Mouse (Mus musculus) naive thymus-derived CD4-positive, alpha-beta T cell, adult 2 months (primary cell): ENCODE results near the gene Plekha6.

Experiments used
- DNase-seq: peaks from one replicate; pipeline ENCODE4 v3.0.0-alpha.2; 2011; ENCODE audit warnings: low read depth

Plekha6 gene

DNA sequence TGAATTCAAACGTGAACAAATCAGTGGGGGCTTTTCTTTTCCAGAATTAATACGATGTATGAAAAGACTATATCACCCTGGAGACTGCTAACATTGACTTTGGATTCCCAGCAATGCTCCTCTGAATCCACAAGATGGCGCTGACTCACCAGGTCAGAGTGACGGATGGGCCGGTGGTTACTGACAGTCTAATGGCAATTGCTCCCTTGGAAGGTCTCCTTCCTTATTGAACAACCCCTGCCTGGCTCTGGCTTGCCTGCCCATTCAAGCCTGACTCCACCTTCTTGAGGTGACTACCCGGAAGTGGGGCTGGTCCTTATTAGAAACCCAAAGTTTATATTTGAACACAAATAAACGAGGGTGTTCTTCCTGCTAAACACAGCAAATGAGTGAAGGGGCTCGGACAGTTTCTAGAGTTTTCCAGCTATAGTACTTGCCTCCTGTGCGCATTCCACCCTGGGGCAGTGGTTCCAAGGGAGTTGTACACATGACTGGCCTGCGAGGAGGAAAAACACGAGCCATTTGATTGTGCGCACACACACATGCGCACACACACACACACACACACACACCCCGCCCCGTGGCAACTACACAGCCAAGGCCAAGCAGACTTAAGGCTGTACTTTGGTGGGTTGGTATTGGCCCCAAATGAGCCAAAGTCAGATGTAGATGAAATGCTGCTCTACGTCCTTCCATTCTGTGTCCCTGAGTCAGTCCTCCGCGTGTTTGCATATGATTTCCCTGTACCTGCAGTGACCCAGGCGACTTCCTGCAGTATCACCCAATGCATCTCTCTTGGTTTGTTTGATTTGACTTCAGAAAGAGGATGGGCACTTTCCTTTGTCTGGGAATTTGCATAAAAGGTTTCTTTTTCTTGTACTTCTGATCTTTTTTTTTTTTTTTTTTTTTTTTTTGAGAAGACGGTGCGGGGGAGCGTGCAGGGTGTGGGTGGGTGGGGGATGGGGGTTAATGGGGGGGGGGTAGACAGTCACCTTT lies 17.7 kb upstream of the Plekha6 start:
- peak; percentile 73 for DNase-seq

DNA sequence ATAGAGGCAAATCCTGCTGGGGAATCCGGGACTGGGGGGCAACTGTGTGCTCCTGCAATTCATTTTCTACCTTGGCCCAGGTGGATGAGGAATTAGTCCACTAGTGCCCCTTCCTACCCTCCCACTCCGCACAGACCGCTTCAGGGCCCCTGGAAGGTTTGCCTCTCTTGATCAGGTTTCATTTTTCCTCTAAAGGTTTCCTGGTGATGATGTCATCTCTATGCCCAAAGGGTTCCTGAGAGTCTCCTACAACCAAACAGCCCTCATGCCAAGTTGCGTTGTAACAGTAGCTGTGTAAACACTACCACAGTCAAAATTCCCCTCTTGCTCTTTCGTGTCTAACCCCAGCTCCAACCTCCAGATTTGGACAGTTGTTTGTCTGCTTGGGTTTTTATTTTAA lies 16.7 kb upstream of the Plekha6 start:
- no peak for DNase-seq

DNA sequence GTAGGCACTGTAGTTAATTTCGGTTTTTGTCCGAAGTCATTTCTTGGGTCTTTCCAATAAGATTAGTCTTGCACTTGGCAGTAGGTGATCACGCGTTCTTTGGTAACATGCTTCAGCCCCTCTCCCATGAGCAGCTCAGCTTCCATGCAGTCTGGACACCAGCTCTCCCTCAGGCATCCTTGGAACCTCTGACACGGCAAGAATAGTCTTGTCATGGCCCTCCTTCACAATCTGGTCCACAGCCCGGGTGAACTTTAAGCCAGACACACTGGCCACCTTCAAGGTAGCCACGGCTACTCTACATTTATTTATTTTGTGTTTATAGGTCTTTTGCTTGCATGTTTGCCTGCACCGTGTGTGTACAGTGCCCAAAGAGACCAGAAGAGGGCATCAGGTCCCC lies 15.9 kb upstream of the Plekha6 start:
- DNase-seq: no peak

DNA sequence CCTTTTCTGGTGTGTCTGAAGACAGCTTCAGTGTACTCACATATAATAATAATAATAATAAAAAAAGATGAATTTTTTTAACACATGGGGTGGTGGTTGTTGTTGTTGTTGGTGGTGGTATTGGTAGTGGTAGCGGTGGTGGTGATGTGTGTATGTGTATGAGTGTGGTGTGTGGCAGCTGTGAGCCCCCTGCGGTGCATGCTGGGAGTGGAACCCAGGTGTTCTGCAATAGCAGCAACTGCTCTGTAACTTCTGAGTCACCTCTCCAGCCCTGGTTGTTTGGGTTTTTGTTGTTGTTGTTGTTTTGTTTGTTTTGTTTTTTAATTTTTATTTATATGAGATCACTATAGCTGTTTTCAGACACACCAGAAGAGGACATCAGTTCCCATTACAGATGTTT lies 13.5 kb upstream of the Plekha6 start:
- no peak for DNase-seq

DNA sequence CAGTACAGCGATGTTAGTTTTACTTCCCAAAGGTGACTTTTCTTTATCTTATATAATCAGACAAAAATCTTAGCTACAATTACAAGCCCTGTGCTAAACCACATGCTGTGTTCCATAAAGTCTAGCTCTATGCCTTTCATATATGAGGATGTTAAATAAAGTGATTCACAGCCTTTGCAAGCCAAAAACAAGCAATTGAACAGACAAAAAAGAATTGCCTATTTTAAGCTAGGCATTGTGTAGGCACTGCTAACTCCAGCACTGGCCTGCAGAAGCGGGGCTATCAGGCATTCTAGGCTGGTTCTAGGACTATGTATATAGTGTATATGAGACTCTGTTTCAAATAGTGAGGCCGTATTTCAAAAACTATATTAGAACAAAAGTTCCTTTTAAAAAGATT lies 11.8 kb upstream of the Plekha6 start:
- DNase-seq: no peak

DNA sequence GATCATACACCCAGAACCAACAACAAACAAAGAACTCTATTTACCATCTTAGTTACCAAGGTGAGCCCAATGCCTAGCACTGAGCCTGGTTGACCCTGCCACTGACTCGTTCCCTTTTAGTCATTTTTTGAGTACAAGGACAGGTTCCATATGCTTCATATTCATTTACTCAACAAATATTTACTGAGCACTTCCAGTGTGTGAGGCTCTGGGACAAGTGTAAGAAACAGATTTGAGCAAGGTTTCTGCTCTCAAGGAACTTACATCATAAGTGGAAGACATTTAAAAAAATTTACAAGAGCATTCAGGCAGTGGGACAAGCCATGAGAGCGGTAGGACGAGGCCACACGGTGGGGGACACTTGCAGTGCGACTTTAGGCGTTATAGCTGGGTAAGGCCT lies 8.7 kb upstream of the Plekha6 start:
- no peak for DNase-seq

DNA sequence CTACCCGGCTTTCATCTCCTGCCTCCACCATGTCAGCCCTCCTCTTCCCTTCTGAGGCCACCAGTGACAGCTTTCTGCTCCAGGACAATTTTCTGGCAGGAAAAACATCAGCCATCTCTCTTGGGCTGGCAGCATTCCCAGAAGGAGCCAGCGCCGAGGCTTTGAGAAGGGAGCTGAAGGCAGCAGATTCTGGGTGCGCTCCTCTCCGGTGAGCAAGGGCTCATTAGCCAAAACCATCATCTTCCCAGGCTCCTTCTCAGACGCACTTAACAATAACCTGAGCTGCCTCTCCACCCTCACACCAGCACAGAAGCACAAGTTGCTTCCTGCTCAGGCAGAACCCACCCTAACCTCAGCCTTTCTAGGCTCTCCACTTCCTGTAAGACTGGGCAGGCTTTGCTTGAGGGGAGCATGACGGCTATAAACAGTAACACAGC lies 4.9 kb upstream of the Plekha6 start:
- DNase-seq: peak; percentile 76

DNA sequence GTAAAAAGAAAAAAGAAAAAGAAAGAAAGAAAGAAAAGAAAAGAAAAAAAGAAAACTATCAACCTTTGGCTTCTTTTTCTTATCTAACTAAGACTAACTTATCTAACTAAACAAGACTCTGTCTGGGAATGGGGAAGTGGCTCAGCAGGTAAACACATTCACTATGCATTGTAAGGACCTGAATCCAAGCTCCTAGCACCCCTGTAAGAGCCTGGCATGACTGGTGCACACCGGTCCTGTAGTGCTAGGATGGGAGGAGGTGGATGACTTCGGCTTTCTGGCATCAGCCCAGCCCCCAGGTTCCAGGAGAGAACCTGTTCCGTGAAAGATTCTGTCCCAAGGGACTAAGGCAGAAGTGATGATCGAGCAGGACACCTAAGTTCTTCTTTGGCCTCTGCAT lies 2.5 kb upstream of the Plekha6 start:
- no peak for DNase-seq

DNA sequence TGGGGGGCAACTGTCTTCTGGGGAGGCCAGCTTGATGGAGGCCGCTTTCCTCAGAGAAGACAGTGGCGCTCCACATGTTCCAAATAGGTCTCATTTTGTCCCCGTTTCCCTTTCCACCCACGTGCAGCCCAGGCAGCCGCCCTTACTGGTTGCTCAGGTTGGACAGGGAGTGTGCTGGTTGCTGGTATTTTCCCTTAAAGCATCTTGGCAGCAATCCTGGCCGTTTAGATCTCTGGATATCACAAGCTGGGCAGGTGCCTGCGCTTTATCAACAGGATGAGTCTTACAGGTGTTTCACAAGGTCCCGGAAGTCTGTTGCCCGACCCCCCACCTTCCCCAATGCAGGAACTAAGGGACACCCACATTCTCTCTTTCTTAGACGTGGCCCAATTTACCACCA lies 2.0 kb upstream of the Plekha6 start:
- DNase-seq: no peak

DNA sequence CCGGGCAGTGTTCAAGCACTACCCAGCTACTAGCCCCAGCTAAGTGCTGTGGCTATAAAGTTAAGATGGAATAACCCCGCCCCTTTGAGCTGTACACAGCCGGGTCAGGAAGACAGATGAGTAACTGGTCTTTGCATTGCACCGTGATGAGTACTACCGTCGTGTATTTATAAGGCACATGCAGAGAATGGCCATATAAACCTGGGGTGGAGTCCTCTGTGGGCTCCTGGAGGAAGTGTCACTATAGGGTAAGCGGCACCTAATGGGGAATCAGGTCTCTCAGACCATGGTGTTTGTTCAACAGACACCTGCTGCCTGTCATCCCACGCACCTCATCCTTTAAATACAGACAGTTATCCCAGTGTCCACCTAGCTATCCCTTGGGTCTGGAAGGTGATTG lies 1.0 kb upstream of the Plekha6 start:
- DNase-seq: no peak

DNA sequence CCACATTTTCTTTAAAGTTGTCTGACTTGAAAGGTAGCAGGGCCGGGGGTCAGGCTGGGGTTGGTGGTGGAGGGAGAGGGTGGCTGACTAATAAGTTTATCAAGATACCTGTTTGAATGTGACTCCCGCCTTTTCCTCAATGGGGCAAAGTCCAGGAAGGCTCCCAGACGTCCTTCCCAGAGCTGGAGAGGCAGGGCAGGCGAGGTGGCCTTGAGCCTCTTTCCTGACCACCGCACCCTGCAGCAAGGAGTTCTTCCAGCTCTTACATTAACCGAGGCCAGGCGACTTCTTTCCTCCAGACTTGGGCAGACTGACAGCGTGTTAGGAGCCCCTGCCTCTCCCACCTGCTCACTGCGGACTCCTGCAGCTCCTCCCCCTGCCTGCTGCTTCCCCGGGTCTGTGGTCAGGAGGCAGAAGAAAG lies 591 bp downstream of the Plekha6 start:
- DNase-seq: peak; percentile 32

DNA sequence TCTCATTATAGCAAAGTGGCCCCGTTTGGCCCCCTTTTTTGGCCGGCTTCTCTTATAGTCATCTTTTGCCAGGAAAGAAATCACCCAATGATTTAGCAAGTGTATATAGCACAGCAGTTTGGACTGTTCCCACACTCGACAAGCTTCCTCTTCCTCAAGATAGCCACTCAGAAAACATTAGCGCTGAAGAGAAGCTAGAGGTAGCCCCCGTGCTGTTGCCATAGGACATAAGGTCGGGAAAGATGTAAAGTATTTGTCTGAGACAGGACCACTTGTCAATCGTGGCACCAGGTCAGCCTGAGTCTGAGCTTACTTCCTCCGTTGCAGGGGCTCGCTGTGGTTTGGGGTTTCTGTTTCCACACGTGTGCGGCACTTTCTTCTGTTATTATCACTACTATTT lies 1.1 kb downstream of the Plekha6 start:
- no peak for DNase-seq

DNA sequence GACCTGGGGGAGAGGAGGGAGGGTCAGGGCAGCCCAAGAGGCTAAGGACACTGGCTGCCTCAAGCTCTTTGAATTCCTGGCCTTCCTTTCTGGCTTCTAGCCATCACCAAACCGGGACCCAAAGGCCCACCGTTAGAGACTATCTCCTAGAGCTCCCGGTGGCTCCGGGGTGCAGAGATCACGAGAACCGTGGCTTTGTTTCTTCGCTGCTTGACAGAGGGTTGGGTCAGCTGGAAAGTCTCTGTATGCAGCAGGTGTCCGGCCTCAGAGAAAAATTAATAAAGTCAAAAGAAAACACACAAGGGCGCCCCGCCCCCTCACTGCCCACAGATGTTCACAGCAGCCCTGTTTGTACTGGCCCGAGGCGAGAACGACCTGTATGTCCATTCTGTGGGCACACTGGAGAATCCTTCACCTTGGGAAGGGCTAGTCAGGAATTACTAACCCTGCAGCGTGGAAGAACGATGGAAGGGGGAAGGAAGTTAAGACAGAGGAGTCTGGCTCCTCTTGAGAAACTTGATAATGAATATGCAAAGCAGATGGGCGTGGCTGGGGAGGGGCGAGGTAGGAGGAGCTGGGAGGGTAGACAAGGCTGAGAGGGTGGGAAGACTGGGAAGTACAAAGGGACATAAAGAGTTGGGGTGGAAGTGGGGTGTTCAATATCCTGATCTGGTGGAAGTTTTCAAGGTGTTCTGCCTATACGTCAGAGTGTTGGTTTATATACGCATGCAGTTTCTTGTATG lies 4.5 kb downstream of the Plekha6 start:
- no peak for DNase-seq

DNA sequence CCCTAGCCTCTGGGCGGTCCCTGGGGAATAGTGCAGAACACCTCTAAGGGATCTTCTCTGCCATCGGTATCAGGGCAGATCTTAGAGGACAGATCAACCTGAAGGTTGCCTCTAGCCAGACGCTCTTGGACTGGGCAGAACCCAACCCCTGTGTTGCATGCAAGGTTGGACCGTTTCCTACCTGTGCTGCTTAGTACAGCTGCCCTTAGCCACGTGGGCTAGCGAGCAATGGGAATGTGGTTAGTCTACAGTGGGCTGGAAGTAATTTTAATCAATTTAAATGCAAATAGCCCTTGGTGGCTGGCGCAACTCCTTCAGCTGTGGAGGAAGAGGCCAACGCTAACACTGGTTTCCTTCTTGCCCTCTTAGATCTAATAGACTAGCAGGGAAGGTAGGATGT lies 6.2 kb downstream of the Plekha6 start:
- no peak for DNase-seq

DNA sequence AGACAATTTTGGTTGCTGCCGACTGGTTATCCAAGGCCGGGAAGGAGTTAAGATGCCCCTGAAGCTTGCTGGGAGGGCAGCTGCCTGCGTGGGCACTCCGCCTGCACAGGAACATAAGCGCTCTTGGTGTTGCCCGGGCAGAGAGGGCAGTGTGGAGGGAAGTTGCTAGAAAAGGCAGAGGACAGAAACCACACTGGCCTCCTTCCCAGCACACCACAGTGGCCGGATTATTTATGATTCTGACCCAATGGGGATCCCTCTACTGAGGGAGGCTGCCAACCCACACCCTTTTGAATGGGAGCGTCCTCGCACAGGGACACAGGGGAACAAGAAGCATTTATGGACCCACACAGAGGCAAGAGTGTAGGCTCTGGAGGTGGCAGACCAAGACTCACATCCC lies 7.3 kb downstream of the Plekha6 start:
- DNase-seq: no peak

DNA sequence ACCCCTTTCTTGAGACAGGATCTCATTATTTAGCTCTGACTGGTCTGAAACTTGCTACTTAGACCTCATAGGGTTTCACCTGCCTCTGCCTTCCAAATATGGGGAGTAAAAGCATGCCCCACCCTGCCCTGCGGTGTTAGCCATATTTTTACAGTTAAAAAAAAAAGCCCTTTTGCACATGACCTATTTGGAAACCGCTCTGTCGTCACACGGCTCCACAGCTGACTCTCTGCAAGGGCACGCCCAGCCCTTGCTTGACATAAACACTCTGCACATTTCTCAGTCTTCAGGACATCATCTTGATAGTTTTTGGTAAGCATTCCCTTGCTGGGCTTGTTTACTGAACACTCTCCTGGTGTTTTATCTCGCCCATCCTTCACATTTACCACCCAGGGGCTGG lies 11.1 kb downstream of the Plekha6 start:
- no peak for DNase-seq

DNA sequence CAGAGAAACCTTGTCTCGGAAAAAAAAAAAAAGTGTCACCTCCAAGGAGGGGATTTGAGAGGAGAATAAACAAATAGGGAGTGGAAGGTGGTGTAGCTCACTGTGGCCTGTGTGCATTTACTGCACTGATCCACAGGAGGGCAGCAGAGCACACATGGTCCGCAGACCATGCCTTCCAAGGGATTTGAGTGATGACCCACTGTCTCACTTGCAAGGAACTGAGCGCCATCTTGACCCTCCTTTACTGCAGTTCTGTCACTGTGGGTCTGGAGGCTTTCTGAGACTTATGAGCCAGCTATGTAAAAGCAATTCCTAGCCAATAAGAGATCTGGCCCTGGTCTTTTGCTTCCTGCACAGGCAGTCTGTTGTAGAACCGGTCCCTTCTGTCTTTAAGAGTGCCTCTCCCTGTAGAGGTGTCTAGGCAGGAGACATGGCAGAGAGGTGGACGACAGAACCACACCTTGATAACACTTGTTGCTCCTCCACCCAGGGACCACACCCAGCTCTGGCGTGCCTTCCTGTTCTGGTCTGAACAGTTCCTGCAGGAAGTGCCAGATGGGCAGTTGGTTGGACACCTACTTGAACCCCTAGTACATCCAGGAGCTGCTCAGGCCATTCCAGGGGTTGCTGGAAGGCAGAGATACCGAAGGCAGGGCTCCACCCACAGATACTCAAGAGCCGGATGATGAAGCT lies 13.6 kb downstream of the Plekha6 start:
- peak; percentile 71 for DNase-seq

DNA sequence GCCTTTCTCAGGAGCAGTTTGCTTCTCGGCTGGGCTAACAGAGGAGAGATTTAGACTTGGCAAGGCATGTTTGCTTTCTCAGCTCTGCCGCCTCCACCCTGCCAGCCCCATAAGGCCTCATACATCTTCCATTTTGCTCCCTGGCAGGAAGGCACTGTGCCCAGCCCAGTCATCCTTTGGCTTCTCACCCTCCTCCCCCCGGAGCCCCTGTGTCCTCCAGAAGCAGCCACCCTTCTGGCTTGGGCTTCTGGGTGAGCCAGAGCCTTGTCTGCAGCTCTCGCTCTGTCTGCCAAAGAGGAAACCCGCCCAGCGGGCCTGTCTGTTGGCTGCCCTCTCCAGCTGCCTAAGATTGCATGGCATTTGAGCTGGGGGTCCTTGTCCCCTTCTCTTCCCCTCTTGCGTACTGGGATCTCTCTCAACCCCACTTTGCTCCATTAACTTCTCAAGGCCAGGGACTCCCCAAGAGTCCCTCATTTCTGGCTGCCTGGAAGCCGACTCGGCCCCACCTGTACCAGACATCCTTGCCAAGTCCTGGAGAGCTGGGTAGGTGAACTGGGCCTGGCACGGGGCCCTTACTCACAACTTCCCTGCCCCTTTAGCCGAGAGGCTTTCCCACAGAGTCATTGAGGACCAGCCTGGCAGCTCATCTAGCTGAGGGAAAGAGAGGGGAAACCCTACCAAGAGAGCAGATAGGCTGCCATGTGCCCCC lies 14.9 kb downstream of the Plekha6 start:
- DNase-seq: no peak

DNA sequence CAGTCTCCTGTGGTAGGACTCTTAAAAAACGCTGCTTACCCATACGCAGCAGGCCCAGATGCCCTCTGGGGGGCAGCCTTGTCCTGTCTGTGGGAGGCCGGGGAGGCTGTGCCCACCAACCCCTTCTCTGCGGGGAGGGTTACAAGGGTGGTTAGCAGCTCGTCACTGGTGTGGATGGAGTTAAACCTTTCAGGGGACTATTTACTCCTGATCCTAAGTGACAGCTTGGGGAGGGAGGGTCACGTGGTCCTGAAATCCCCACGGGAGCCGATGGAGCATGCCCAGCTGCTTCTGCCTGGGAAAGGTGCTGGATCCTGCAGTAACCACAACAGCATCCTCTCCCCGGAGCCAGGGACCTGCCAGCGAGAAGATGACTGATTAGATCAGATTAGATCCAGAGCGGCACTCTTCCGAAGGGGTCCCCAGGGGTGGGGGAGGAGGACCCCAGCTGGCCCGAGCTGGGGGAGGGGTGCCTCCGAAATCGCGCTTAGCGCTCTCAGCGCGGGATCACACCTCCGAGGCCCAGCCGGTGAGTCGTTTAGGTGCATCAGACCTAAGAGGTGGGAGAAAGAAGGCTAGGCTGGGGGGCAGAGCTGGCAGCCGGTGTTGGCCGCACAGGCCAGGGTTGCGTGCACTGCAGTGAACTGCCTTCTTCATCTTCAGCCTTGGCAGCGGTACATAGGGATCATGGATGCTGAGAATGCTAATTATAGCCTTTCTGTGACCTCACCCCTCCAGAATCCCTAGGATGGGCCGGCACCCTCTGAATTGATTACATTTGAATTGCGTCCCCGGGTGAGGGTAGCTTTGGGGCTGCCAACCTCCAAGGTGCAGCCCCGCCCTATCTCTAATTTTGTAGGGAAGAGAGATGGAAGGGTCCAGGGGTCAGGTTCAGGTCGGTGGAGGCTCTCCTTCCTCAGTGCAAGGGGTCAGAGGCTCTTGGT lies 17.3 kb downstream of the Plekha6 start:
- peak; percentile 58 for DNase-seq

DNA sequence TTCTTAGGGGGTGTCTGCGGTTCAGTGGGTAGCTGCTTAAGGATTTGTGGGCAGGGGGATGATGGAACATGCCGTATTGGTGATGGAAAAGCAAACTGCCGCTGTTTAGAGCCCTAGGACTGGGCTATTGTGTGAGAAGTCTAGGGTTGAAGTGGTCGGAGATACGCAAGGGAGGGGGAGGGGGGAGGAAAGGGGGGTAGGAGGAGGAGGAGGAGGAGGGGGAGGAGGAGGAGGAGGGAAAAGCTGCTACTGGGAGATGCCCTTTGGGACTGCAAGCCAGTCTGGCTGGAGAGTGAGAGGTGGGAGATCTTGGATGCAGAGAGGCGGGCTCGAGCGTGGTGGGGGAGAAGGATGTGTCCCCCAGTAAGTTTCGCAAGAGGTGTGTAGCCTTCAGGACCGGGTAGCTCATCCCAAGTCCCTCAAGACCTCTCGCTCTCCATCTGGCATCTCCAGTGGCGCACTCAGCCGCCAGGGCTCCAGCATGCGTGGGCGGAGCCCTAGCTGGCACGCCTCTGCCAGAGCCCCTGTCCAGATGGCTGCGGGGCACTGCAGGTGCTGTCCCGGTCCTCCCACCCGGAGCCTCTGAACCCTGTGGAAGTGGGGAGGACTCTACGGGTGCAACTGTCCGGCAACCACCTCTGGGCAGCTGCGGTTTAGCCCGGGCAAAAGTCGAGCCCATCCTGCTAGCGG lies 18.2 kb downstream of the Plekha6 start:
- DNase-seq: no peak
